Mouse (Mus musculus) heart, embryonic 14.5 days (tissue): ENCODE data around the gene Slc4a1ap. TPM values are rescaled to one million over a fixed set of nuclear protein-coding genes. Genes with fewer than 3 reads are reported as not detected.
"Not testable (repeated sequence)": the region's sequence is repeated elsewhere in the genome, so short reads cannot be mapped to it uniquely, and the experiment has no call there.

ENCODE experiments used
- ATAC-seq: fragments of 200-750 bp; cut with Nextera tagmentation; 2 replicates; pipeline ENCODE4 v1.8.0; 2017; ENCODE audit warnings: low read depth, moderate TSS enrichment; ENCODE audit not compliant: insufficient number of reproducible peaks, insufficient read depth, low FRiP score
- H3K27ac ChIP-seq, 2 experiments: fragments of 200-500 bp in 1 of 2; fragments of 300-500 bp in 1 of 2; sonication (generic) in 1 of 2; replicated peaks in 1 of 2; 2 replicates each; pipeline ENCODE4 v1.5.1; 2012 to 2014; ENCODE audit warnings: low read depth in 2 of 2, low read length in 2 of 2, control low read depth in 1 of 2, mild to moderate bottlenecking in 1 of 2, mixed read lengths in 1 of 2; ENCODE audit not compliant: control insufficient read depth in 1 of 2, insufficient read depth in 1 of 2
- H3K27me3 ChIP-seq: fragments of 300-500 bp; sonication (generic); 2 replicates; pipeline ENCODE4 v1.6.1; 2014; ENCODE audit warnings: mild to moderate bottlenecking, low read length, control low read depth; ENCODE audit not compliant: control insufficient read depth, insufficient read depth
- H3K36me3 ChIP-seq: fragments of 300-500 bp; sonication (generic); 2 replicates; pipeline ENCODE4 v1.6.1; 2014; ENCODE audit warnings: mild to moderate bottlenecking, control low read depth, low read length, mixed read lengths; ENCODE audit not compliant: control insufficient read depth, insufficient read depth
- H3K4me1 ChIP-seq, 2 experiments: fragments of 200-500 bp in 1 of 2; fragments of 300-500 bp in 1 of 2; sonication (generic) in 1 of 2; 2 replicates each; pipeline ENCODE4 v1.6.1; 2012 to 2014; ENCODE audit warnings: low read length in 2 of 2, control low read depth in 1 of 2, mixed read lengths in 1 of 2; ENCODE audit not compliant: control insufficient read depth in 2 of 2, insufficient read depth in 2 of 2
- H3K4me2 ChIP-seq: fragments of 300-500 bp; sonication (generic); 2 replicates; pipeline ENCODE4 v1.6.1; 2014; ENCODE audit warnings: mild to moderate bottlenecking, low read length
- H3K4me3 ChIP-seq, 2 experiments: fragments of 200-500 bp in 1 of 2; fragments of 300-500 bp in 1 of 2; sonication (generic) in 1 of 2; 2 replicates each; pipeline ENCODE4 v1.5.1; 2012 to 2014; ENCODE audit warnings: low read length in 2 of 2, mild to moderate bottlenecking in 2 of 2, control low read depth in 1 of 2, low read depth in 1 of 2, moderate library complexity in 1 of 2; ENCODE audit not compliant: control insufficient read depth in 1 of 2, insufficient read depth in 1 of 2
- H3K9ac ChIP-seq: fragments of 300-500 bp; sonication (generic); 2 replicates; pipeline ENCODE4 v1.6.1; 2014; ENCODE audit warnings: mild to moderate bottlenecking, low read length
- H3K9me3 ChIP-seq: fragments of 300-500 bp; sonication (generic); 2 replicates; pipeline ENCODE4 v1.6.1; 2016; ENCODE audit warnings: low read length, control low read depth; ENCODE audit not compliant: control insufficient read depth
- WGBS: fragments of 180-500 bp; shearing (Covaris S2); extraction: QIAGEN DNeasy Blood & Tissue Kit; methylation state at CpG from one replicate; pipeline ENCODE4 v1.1.7; 2014; 5-methylcytosine and 5-hydroxymethylcytosine counted together
- polyA plus RNA-seq: library from polyadenylated mRNA; unstranded; fragments of >200 nt; fragmentation: Nextera tagmentation; extraction: Ambion mirVana; gene quantifications from 2 replicates; pipeline ENCODE4 v1.2.1, GENCODE M21; 2014

Slc4a1ap gene
- polyA plus RNA-seq, 1 experiment from 2014 or later, result 17.6 TPM

DNA sequence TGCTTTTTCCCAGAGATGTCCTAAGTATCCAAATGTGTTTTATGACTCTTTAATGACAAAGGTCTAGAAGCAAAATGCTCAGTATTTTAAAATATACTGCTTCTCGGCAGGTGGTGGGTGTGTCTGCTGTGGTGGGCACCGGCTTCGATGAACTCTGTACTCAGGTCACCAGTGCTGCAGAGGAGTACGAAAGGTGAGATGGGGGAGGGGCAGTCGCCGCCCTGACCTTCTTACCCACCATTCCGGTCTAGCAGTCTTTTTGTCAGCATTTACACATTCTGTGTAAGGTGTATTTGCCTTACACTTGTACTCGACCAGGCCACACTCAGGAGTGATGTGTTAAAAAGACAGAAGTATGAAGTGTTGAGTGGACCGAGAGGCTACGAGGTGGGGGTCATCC is 22.0 kb upstream of the Slc4a1ap start:
- Histone ChIP-seq H3K27me3 (no peaks in the 10 kb centered on the region), H3K9ac (no peak overlapping the region), H3K4me1 (0 out of 4 replicates have a peak, but pooled peaks cover 0 to 9% of the 10 kb centered on the region in 2 experiments), H3K4me2 (no peak overlapping the region), H3K27ac (no peak overlapping the region), H3K4me3 (no peak overlapping the region), H3K36me3 (peaks cover 93% of the 10 kb centered on the region), H3K9me3 (no peaks in the 10 kb centered on the region)
- no peak for ATAC-seq
- 87% methylated on average over 10 of the region's 10 CpGs for whole genome bisulfite sequencing

DNA sequence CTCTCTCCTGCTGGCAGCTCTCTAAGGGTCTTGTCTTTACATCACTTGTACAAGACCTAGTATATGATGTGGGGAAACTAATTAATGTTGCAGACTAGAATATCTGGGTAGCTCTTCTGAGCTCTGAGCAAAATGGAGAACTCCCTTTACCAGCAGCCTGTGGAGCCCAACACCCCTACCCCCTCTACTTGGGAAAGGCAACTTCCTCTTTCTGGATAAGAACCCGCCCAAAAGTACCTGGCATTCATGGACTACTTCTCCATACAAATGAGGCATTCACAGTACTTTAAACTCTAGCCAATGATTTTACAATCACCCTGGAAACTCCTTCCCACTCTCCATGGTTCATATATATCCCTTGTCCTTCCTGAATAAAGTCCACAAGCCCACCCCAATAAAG is 14.3 kb upstream of the Slc4a1ap start:
- no peaks in the 10 kb centered on the region for H3K4me1 ChIP-seq
- no peaks in the 10 kb centered on the region for H3K9me3 ChIP-seq
- H3K4me2 ChIP-seq, result no peak overlapping the region
- H3K9ac ChIP-seq, result no peak overlapping the region
- H3K27ac ChIP-seq, result no peak overlapping the region
- no peak overlapping the region for H3K4me3 ChIP-seq
- H3K27me3 ChIP-seq, result no peaks in the 10 kb centered on the region
- H3K36me3 ChIP-seq, result peaks cover 97% of the 10 kb centered on the region
- 67% methylated on average over 1 of the region's 1 CpGs for WGBS
- ATAC-seq, result no peak

DNA sequence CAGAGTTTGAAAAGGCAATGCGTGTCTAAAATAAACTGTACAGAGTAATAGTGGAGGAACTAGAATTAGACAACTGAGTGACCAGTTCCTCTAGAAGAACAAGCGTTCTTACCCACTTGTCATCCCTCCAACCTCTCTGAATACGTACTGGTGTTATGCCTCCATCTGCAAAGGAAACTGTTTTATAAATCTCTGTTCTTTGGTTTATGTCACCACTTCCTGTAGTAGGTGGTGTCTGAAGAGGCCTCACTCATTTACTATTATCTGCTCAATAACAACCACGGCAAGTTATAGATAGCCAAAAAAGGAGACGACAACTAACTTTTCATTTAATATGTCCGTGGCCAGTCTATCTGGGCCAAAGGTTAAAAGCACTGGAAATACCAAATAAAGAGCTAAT is 6.2 kb upstream of the Slc4a1ap start:
- H3K27me3 ChIP-seq, result no peaks in the 10 kb centered on the region
- H3K4me3 ChIP-seq, result no peak overlapping the region
- no peak for ATAC-seq
- WGBS, result 93% methylated on average over 6 of the region's 6 CpGs
- H3K4me2 ChIP-seq, result no peak overlapping the region
- H3K9ac ChIP-seq, result no peak overlapping the region
- H3K4me1 ChIP-seq, result no peaks in the 10 kb centered on the region
- H3K9me3 ChIP-seq, result no peaks in the 10 kb centered on the region
- no peak overlapping the region for H3K27ac ChIP-seq
- peaks cover 73% of the 10 kb centered on the region for H3K36me3 ChIP-seq

DNA sequence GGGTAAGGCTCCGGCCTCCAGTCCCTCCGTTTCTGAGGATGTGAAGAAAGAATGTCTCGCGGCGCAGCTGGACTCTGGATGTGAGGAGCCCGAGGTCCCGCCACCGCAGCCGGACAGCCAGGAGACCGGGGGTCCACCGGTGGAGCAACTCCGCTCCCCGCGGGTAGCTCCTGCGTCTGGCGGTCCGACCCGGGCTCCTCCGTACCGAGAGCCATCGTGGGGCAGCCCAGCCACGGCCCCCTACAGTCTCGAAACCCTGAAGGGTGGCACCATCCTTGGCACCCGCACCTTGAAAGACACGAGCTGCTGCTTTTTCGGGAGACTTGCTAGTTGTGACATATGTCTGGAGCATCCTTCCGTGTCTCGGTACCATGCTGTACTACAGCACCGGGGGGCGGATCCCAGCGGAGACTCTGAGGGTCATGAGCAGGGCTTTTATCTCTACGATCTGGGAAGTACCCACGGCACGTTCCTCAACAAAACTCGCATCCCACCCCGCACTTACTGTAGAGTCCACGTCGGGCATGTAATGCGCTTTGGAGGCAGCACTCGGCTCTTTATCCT is 404 bp downstream of the Slc4a1ap start:
- Histone ChIP-seq H3K9me3 (no peaks in the 10 kb centered on the region), H3K27me3 (no peaks in the 10 kb centered on the region), H3K36me3 (peaks cover 47% of the 10 kb centered on the region), H3K9ac (peak overlapping the region; percentile 80), H3K27ac (peak overlapping the region in 1 of 2 experiments; percentile 63; a peak in 2 of 4 replicates), H3K4me1 (peaks cover 5 to 14% of the 10 kb centered on the region in 2 experiments; a peak in 3 of 4 replicates), H3K4me3 (peak overlapping the region; percentile 78 to 89), H3K4me2 (peak overlapping the region; percentile 89)
- WGBS, result 2% methylated on average over 40 of the region's 40 CpGs
- ATAC-seq, result no peak

DNA sequence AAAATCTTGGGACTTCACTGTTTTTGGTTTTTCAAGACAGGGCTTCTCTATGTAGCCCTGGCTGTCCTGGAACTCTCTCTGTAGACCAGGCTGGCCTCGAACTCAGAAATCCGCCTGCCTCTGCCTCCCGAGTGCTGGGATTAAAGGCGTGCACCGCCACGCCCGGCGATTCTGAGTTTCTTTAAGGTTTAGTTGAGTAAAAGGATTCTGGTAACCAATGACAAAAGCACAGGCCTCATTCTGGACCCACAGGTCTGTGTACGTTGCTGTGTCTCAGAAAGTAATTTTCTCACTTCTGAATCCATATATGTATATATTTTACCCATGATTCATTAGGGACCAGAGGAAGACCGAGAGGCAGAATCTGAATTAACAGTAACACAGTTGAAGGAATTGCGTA is 912 bp downstream of the Slc4a1ap start, which contains the start of gene Supt7l:
Gene Supt7l (minus strand): TSS at position 101 of the 400 bp plus-strand sequence.
- H3K4me1 ChIP-seq, result peaks cover 5 to 14% of the 10 kb centered on the region in 2 experiments; a peak in 3 of 4 replicates
- peak within 1 kb of the TSS; percentile 80 for H3K9ac ChIP-seq
- H3K4me3 ChIP-seq, result peak within 1 kb of the TSS; percentile 78 to 89
- WGBS, result 76% methylated on average over 11 of the region's 11 CpGs
- peak within 1 kb of the TSS; percentile 89 for H3K4me2 ChIP-seq
- H3K27ac ChIP-seq, result peak within 1 kb of the TSS; percentile 63 to 76
- not testable (repeated sequence) for H3K27me3 ChIP-seq, ATAC-seq, H3K9me3 ChIP-seq
- H3K36me3 ChIP-seq, result peaks cover 47% of the 10 kb centered on the region

DNA sequence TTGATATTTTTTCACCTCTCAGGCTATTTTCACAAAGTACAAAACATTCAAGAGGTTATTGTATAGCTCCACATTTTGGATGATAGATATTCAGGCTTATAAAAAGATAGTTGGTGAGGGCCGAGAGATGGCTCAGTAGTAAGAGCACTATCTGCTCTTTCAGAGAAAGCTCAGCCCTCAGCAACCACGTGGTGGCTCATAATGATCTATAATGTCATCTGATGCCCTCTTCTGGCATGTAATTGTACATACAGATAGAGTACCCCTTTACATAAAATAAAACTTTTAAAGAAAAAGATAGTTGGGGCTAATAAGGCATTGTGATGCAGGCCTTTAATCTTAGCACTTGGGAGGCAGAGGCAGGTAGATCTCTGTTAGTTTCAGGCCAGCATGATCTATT is 1.8 kb downstream of the Slc4a1ap start:
- H3K4me2 ChIP-seq, result no peak overlapping the region
- H3K9ac ChIP-seq, result no peak overlapping the region
- 55% methylated on average over 2 of the region's 2 CpGs for WGBS

DNA sequence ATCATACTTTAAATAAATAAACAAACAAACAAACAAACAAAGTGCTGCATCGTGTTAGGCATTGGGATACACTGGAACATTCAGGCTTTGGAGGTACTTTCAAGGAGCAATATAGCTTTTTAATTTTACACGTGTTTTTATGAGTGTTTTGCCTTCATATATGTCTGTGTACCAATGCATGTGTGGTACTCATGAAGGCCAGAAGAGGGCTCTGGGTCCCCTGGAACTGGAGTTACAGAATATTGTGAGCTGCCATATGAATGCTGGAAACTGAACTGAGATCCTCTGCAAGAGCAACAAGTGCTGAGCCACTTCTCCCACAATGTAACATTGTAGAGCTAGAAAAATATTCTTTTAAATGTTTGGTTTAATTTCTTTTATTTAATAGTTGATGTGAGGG is 8.4 kb downstream of the Slc4a1ap start:
- H3K4me2 ChIP-seq, result no peak overlapping the region
- no peak for ATAC-seq
- H3K9me3 ChIP-seq, result no peaks in the 10 kb centered on the region
- no peak overlapping the region for H3K4me3 ChIP-seq
- 88% methylated on average over 2 of the region's 2 CpGs for WGBS
- no peak overlapping the region for H3K27ac ChIP-seq
- H3K9ac ChIP-seq, result no peak overlapping the region
- no peaks in the 10 kb centered on the region for H3K4me1 ChIP-seq
- H3K36me3 ChIP-seq, result peaks cover 95% of the 10 kb centered on the region
- H3K27me3 ChIP-seq, result no peaks in the 10 kb centered on the region

More for the DNA sequence above, 1.8 kb downstream of the Slc4a1ap start:
- Histone ChIP-seq H3K4me1 (peaks cover 5 to 14% of the 10 kb centered on the region in 2 experiments; a peak in 3 of 4 replicates), H3K27me3 (no peaks in the 10 kb centered on the region), H3K4me3 (no peak overlapping the region), H3K9me3 (no peaks in the 10 kb centered on the region), H3K36me3 (peaks cover 52% of the 10 kb centered on the region), H3K27ac (no peak overlapping the region)
- ATAC-seq, result no peak

DNA sequence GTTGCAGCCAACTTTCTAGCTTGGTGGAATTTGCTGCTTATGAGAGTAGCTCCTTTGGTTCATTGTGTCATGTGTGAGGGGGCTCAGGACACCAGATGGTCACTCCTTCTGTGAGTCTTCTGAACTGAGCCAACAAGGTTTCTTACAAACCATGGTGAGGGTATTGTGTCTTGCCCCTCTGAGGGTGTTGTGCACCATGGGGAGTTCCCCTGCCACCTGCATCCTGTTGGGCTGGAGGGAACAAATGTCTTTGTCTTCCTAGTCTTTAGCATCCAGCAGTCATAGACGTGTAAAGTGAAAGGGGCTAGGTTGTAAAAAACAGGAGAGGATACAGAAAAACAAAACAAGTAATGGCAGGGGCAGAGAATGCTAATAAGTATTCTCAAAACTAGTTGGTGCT is 32.6 kb downstream of the Slc4a1ap start:
- H3K36me3 ChIP-seq, result peaks cover 48% of the 10 kb centered on the region
- peaks cover 12 to 14% of the 10 kb centered on the region in 2 experiments for H3K4me1 ChIP-seq
- no peaks in the 10 kb centered on the region for H3K27me3 ChIP-seq
- H3K27ac ChIP-seq, result no peak overlapping the region
- H3K4me2 ChIP-seq, result no peak overlapping the region
- no peak overlapping the region for H3K4me3 ChIP-seq
- WGBS, result 71% methylated on average over 1 of the region's 1 CpGs
- no peaks in the 10 kb centered on the region for H3K9me3 ChIP-seq
- H3K9ac ChIP-seq, result no peak overlapping the region
- ATAC-seq, result no peak
